Mouse (Mus musculus) liver, adult 10 weeks (tissue): ENCODE data around the gene Npas3. TPM values are rescaled to one million over a fixed set of nuclear protein-coding genes. Genes with fewer than 3 reads are reported as not detected.

ENCODE experiments used
- polyA plus RNA-seq: library from polyadenylated mRNA; stranded (reverse); fragments of 350-450 nt; fragmentation: Illumina TruSeq; extraction: RNeasy Lipid Tissue Mini Kit (QIAGEN cat#74804); gene quantifications from one replicate; pipeline ENCODE4 v1.2.3, GENCODE M21; 2014; ENCODE audit warnings: low read depth, low replicate concordance

Npas3 gene
- polyA plus RNA-seq: not detected

DNA sequence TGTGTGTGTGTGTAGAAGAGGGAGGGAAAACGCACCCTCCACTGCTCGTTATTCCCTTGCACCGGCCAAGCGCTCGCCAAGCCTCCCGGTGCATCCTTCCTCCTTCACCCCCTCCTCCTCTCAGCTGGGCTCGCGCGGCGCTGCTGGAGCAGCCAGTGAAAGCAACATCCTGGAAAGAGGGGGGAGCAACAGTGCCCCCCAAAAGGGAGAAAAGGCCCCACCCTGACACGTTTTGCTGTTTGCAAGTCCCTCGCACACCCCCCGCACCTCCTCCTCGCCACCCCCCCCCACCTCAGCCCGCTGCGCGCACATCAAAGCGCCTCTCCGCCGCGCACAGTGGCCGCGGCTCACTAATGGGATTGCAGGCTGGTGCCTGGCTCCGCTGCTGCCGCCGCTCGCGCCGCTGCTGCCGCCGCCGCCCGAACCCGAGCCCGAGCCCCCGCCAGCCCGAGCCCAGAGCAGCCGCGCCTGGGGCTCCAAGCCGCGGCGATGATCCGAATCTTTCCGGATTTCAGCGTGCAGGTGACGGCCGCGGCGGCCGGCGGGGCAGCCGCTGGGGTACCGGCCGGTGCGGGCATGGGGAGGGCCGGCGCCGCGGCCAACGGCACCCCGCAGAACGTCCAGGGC is at the start of gene Npas3:
Gene Npas3 (plus strand): TSS at position 577 of the 627 bp plus-strand sequence.

